Mouse (Mus musculus): ENCODE data around the gene Foxd1. TPM values are rescaled to one million over a fixed set of nuclear protein-coding genes. Genes with fewer than 3 reads are reported as not detected.
A peak's percentile ranks its signal among the peaks of the same experiment; 100 is the strongest.

Gene Foxd1
- polyA plus RNA-seq, 2 experiments, result under 0.01 TPM; not detected in 1

GRCm38 (mm10) chr13:98383911-98384498 lies 30.0 kb downstream of the Foxd1 start:
- no peak overlapping the region for H3K9ac ChIP-seq (replicated peaks)
- no peaks in the 10 kb centered on the region for H3K9me3 ChIP-seq (ENCODE audit: control insufficient read depth, low read length)
- DNase-seq (ENCODE audit: low read depth in 3 of 3, low spot score in 3 of 3), result no peak
- no peak overlapping the region for H3K4me3 ChIP-seq (ENCODE audit: insufficient read depth in 1 of 2, low read depth in 2 of 2, low read length in 2 of 2)
- H3K4me1 ChIP-seq (replicated peaks; ENCODE audit: control insufficient read depth in 2 of 2, insufficient read depth in 2 of 2, low read length in 1 of 2), result no peaks in the 10 kb centered on the region
- H3K27me3 ChIP-seq (ENCODE audit: control insufficient read depth, insufficient read depth, low read length), result no peaks in the 10 kb centered on the region
- H3K36me3 ChIP-seq (replicated peaks; ENCODE audit: control insufficient read depth, insufficient read depth, low read depth), result no peaks in the 10 kb centered on the region
- ATAC-seq (ENCODE audit: insufficient read depth), result no peak
- no peak overlapping the region for H3K4me2 ChIP-seq (ENCODE audit: low read depth)
- H3K27ac ChIP-seq, result no peak overlapping the region
- 73% methylated on average over 16 of the region's 16 CpGs for WGBS (ENCODE audit: insufficient replicate concordance)
- TF ChIP-seq CTCF (IDR thresholded peaks at IDR 0.05; ENCODE audit: low read depth) (no peak), EP300 (IDR thresholded peaks at IDR 0.05; ENCODE audit: low read depth) (no peak)

- DNase-seq (ENCODE audit: low read depth in 3 of 3, low spot score in 3 of 3), result no peak
- peaks cover 16% of the 10 kb centered on the region for H3K27me3 ChIP-seq (ENCODE audit: control insufficient read depth, insufficient read depth, low read length)
- WGBS (ENCODE audit: insufficient replicate concordance), result 55% methylated on average over 2 of the region's 2 CpGs
Measured at GRCm38 (mm10) chr13:98385877-98386276, 31.8 kb downstream of the Foxd1 start.

GRCm38 (mm10) chr13:98389092-98389491 lies 35.0 kb downstream of the Foxd1 start:
- Histone ChIP-seq H3K9me3 (ENCODE audit: control insufficient read depth, low read length) (no peaks in the 10 kb centered on the region), H3K4me1 (replicated peaks; ENCODE audit: control insufficient read depth in 2 of 2, insufficient read depth in 2 of 2, low read length in 1 of 2) (no peaks in the 10 kb centered on the region), H3K9ac (replicated peaks) (no peak overlapping the region), H3K27me3 (ENCODE audit: control insufficient read depth, insufficient read depth, low read length) (peaks cover 44% of the 10 kb centered on the region), H3K4me2 (ENCODE audit: low read depth) (no peak overlapping the region), H3K27ac (no peak overlapping the region), H3K4me3 (ENCODE audit: insufficient read depth in 1 of 2, low read depth in 2 of 2, low read length in 2 of 2) (no peak overlapping the region), H3K36me3 (replicated peaks; ENCODE audit: control insufficient read depth, insufficient read depth, low read depth) (no peaks in the 10 kb centered on the region)
- WGBS (ENCODE audit: insufficient replicate concordance), result 21% methylated on average over 1 of the region's 1 CpGs
- DNase-seq (ENCODE audit: low read depth in 3 of 3, low spot score in 3 of 3), result no peak
- TF ChIP-seq EP300 (IDR thresholded peaks at IDR 0.05; ENCODE audit: low read depth), result no peak
- TF ChIP-seq CTCF (IDR thresholded peaks at IDR 0.05; ENCODE audit: low read depth), result no peak
- ATAC-seq (ENCODE audit: insufficient read depth), result no peak

More at GRCm38 (mm10) chr13:98385877-98386276, 31.8 kb downstream of the Foxd1 start:
- H3K27ac ChIP-seq, result no peak overlapping the region
- H3K36me3 ChIP-seq (replicated peaks; ENCODE audit: control insufficient read depth, insufficient read depth, low read depth), result no peaks in the 10 kb centered on the region
- no peak for ATAC-seq (ENCODE audit: insufficient read depth)
- H3K9ac ChIP-seq (replicated peaks), result no peak overlapping the region
- H3K4me2 ChIP-seq (ENCODE audit: low read depth), result no peak overlapping the region
- no peaks in the 10 kb centered on the region for H3K4me1 ChIP-seq (replicated peaks; ENCODE audit: control insufficient read depth in 2 of 2, insufficient read depth in 2 of 2, low read length in 1 of 2)
- H3K9me3 ChIP-seq (ENCODE audit: control insufficient read depth, low read length), result no peaks in the 10 kb centered on the region
- no peak for TF ChIP-seq EP300 (IDR thresholded peaks at IDR 0.05; ENCODE audit: low read depth)
- no peak for TF ChIP-seq CTCF (IDR thresholded peaks at IDR 0.05; ENCODE audit: low read depth)
- H3K4me3 ChIP-seq (ENCODE audit: insufficient read depth in 1 of 2, low read depth in 2 of 2, low read length in 2 of 2), result no peak overlapping the region

GRCm38 (mm10) chr13:98390363-98390762 lies 36.3 kb downstream of the Foxd1 start:
- H3K4me3 ChIP-seq (ENCODE audit: insufficient read depth in 1 of 2, low read depth in 2 of 2, low read length in 2 of 2), result no peak overlapping the region
- DNase-seq (ENCODE audit: low read depth in 3 of 3, low spot score in 3 of 3), result no peak

GRCm38 (mm10) chr13:98390771-98391634 lies 37.0 kb downstream of the Foxd1 start:
- Histone ChIP-seq H3K4me1 (replicated peaks; ENCODE audit: control insufficient read depth in 2 of 2, insufficient read depth in 2 of 2, low read length in 1 of 2) (no peaks in the 10 kb centered on the region), H3K4me2 (ENCODE audit: low read depth) (peak overlapping the region; percentile 50), H3K9me3 (ENCODE audit: control insufficient read depth, low read length) (no peaks in the 10 kb centered on the region), H3K36me3 (replicated peaks; ENCODE audit: control insufficient read depth, insufficient read depth, low read depth) (no peaks in the 10 kb centered on the region), H3K4me3 (ENCODE audit: insufficient read depth in 1 of 2, low read depth in 2 of 2, low read length in 2 of 2) (peak overlapping the region in 1 of 2 experiments; percentile 29; a peak in 2 of 4 replicates), H3K27me3 (ENCODE audit: control insufficient read depth, insufficient read depth, low read length) (peaks cover 44% of the 10 kb centered on the region), H3K27ac (no peak overlapping the region), H3K9ac (replicated peaks) (no peak overlapping the region)
- TF ChIP-seq EP300 (IDR thresholded peaks at IDR 0.05; ENCODE audit: low read depth) (no peak), CTCF (IDR thresholded peaks at IDR 0.05; ENCODE audit: low read depth) (no peak)
- no peak for DNase-seq (ENCODE audit: low read depth in 3 of 3, low spot score in 3 of 3)
- 2% methylated on average over 68 of the region's 68 CpGs for WGBS (ENCODE audit: insufficient replicate concordance)
- ATAC-seq (ENCODE audit: insufficient read depth), result no peak

More at GRCm38 (mm10) chr13:98390363-98390762, 36.3 kb downstream of the Foxd1 start:
- Histone ChIP-seq H3K9me3 (ENCODE audit: control insufficient read depth, low read length) (no peaks in the 10 kb centered on the region), H3K4me1 (replicated peaks; ENCODE audit: control insufficient read depth in 2 of 2, insufficient read depth in 2 of 2, low read length in 1 of 2) (no peaks in the 10 kb centered on the region), H3K27me3 (ENCODE audit: control insufficient read depth, insufficient read depth, low read length) (peaks cover 44% of the 10 kb centered on the region), H3K27ac (no peak overlapping the region), H3K9ac (replicated peaks) (no peak overlapping the region), H3K4me2 (ENCODE audit: low read depth) (0 out of 2 replicates have a peak overlapping the region, but pooled peaks have one; percentile 50), H3K36me3 (replicated peaks; ENCODE audit: control insufficient read depth, insufficient read depth, low read depth) (no peaks in the 10 kb centered on the region)
- TF ChIP-seq CTCF (IDR thresholded peaks at IDR 0.05; ENCODE audit: low read depth), result no peak
- TF ChIP-seq EP300 (IDR thresholded peaks at IDR 0.05; ENCODE audit: low read depth), result no peak
- ATAC-seq (ENCODE audit: insufficient read depth), result no peak
- 15% methylated on average over 6 of the region's 6 CpGs for WGBS (ENCODE audit: insufficient replicate concordance)

All from liver, embryonic 14.5 days (tissue).